Mouse (Mus musculus) lung, embryonic 16.5 days (tissue): ENCODE measurements around the gene 9130023H24Rik. TPM values are rescaled to one million over a fixed set of nuclear protein-coding genes. Genes with fewer than 3 reads are reported as not detected.

Experiments used
- ATAC-seq: fragments of 200-750 bp; cut with Nextera tagmentation; 2 replicates; pipeline ENCODE4 v1.8.0; 2017; ENCODE audit warnings: low read depth, mild to moderate bottlenecking, moderate library complexity
- H3K27ac ChIP-seq: fragments of 300-500 bp; sonication (generic); 2 replicates; pipeline ENCODE4 v1.5.1; 2014; ENCODE audit warnings: mild to moderate bottlenecking, control low read depth, low read length
- H3K27me3 ChIP-seq: fragments of 300-500 bp; sonication (generic); 2 replicates; pipeline ENCODE4 v1.6.1; 2014; ENCODE audit warnings: low read depth, low read length, mixed read lengths; ENCODE audit not compliant: control insufficient read depth, insufficient read depth
- H3K36me3 ChIP-seq: fragments of 300-500 bp; sonication (generic); 2 replicates; pipeline ENCODE4 v1.6.1; 2014; ENCODE audit warnings: low read length; ENCODE audit not compliant: control insufficient read depth, insufficient read depth
- H3K4me1 ChIP-seq: fragments of 300-500 bp; sonication (generic); replicated peaks from 2 replicates; pipeline ENCODE4 v1.6.1; 2014; ENCODE audit warnings: low read length, mixed read lengths; ENCODE audit not compliant: control insufficient read depth, insufficient read depth
- H3K4me2 ChIP-seq: fragments of 300-500 bp; sonication (generic); 2 replicates; pipeline ENCODE4 v1.6.1; 2014; ENCODE audit warnings: low read depth, low read length, control low read depth
- H3K4me3 ChIP-seq: fragments of 300-500 bp; sonication (generic); 2 replicates; pipeline ENCODE4 v1.5.1; 2014; ENCODE audit warnings: mild to moderate bottlenecking, low read length, control low read depth
- H3K9ac ChIP-seq: fragments of 300-500 bp; sonication (generic); 2 replicates; pipeline ENCODE4 v1.6.1; 2014; ENCODE audit warnings: low read length, control low read depth
- H3K9me3 ChIP-seq: fragments of 300-500 bp; sonication (generic); 2 replicates; pipeline ENCODE4 v1.6.1; 2016; ENCODE audit warnings: low read length; ENCODE audit not compliant: control insufficient read depth
- WGBS: fragments of 180-500 bp; shearing (Covaris S2); extraction: QIAGEN DNeasy Blood & Tissue Kit; methylation state at CpG from one replicate; pipeline ENCODE4 v1.1.7; 2014; 5-methylcytosine and 5-hydroxymethylcytosine counted together
- polyA plus RNA-seq: library from polyadenylated mRNA; unstranded; fragments of >200 nt; fragmentation: Nextera tagmentation; extraction: Ambion mirVana; gene quantifications from 2 replicates; pipeline ENCODE4 v1.2.1, GENCODE M21; 2015

9130023H24Rik gene
- polyA plus RNA-seq, 1 experiment from 2014 or later = 9.4 TPM

DNA sequence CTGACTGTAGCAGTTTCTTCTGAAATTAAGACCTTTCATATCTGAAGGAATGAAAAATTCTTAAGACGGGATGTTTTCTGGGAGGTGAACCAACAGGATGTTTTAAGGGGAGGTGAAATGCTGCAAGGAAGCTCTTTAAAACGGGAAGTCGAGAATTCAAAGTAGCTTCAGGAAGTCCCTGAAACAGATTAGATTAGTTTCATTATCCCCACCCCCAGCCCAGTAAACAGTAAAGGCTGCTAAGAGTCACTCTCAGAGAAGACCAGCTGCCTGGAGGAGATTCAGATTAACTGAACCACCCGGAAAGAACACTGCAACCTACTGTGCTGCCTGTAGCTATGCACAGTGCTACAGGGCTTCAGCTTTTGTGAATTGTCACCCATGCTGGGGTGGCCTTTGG is 17.9 kb downstream of the 9130023H24Rik start:
- H3K36me3 ChIP-seq = no peaks in the 10 kb centered on the region
- H3K27me3 ChIP-seq = no peaks in the 10 kb centered on the region
- no peak for ATAC-seq
- no peak overlapping the region for H3K9ac ChIP-seq
- no peak overlapping the region for H3K27ac ChIP-seq
- no peaks in the 10 kb centered on the region for H3K4me1 ChIP-seq
- peaks cover 4% of the 10 kb centered on the region for H3K9me3 ChIP-seq
- 60% methylated on average over 4 of the region's 4 CpGs for WGBS
- H3K4me3 ChIP-seq = no peak overlapping the region
- no peak overlapping the region for H3K4me2 ChIP-seq

GRCm38 (mm10) chr7:128209826-128210225 is 28.0 kb downstream of the 9130023H24Rik start:
- Histone ChIP-seq H3K4me1 (no peaks in the 10 kb centered on the region), H3K36me3 (no peaks in the 10 kb centered on the region), H3K27me3 (no peaks in the 10 kb centered on the region), H3K4me3 (no peak overlapping the region), H3K9me3 (no peaks in the 10 kb centered on the region), H3K27ac (no peak overlapping the region), H3K9ac (no peak overlapping the region), H3K4me2 (no peak overlapping the region)
- 39% methylated on average over 3 of the region's 3 CpGs for WGBS
- no peak for ATAC-seq

GRCm38 (mm10) chr7:128208187-128208586 is 29.6 kb downstream of the 9130023H24Rik start:
- Histone ChIP-seq H3K4me2 (no peak overlapping the region), H3K4me1 (no peaks in the 10 kb centered on the region), H3K36me3 (no peaks in the 10 kb centered on the region), H3K27ac (no peak overlapping the region), H3K27me3 (no peaks in the 10 kb centered on the region), H3K9ac (no peak overlapping the region), H3K9me3 (no peaks in the 10 kb centered on the region), H3K4me3 (no peak overlapping the region)
- WGBS = 2% methylated on average over 4 of the region's 4 CpGs
- ATAC-seq = peak; percentile 52

GRCm38 (mm10) chr7:128206152-128206551 is 31.7 kb downstream of the 9130023H24Rik start, which contains the start of gene Cox6a2:
TSS of gene Cox6a2 (minus strand) at chr7:128206387.
- WGBS = 54% methylated on average over 6 of the region's 6 CpGs
- Histone ChIP-seq H3K9me3 (no peaks in the 10 kb centered on the region), H3K4me3 (no peak within 1 kb of the TSS), H3K27me3 (no peaks in the 10 kb centered on the region), H3K27ac (no peak within 1 kb of the TSS), H3K9ac (no peak within 1 kb of the TSS), H3K36me3 (no peaks in the 10 kb centered on the region), H3K4me2 (no peak within 1 kb of the TSS), H3K4me1 (no peaks in the 10 kb centered on the region)
- ATAC-seq = no peak

- WGBS = 76% methylated on average over 18 of the region's 18 CpGs
- ATAC-seq = no peak
- Histone ChIP-seq H3K9ac (no peak overlapping the region), H3K36me3 (no peaks in the 10 kb centered on the region), H3K4me3 (no peak overlapping the region), H3K27ac (no peak overlapping the region), H3K4me2 (no peak overlapping the region), H3K4me1 (no peaks in the 10 kb centered on the region), H3K27me3 (no peaks in the 10 kb centered on the region), H3K9me3 (no peaks in the 10 kb centered on the region)
Observed at GRCm38 (mm10) chr7:128205695-128206094, 32.1 kb downstream of the 9130023H24Rik start.

DNA sequence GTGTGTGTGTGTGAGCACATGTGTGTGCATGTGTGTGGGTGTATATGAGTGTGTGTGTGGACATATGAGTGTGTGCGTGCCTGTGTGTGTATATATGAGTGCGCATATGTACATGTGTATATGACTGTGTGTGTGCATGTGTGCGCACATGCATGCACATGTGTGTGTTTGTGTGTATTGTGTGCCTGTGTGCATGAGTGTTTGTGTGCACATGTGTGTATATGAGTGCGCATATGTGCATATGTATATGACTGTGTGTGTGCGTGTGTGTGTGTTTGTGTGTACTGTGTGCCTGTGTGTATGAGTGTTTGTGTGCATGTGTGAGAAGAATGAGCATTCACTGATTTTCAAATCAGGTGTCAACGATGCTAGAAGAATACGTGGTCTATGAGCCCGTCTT is 33.7 kb downstream of the 9130023H24Rik start:
- no peak for ATAC-seq
- no peak overlapping the region for H3K4me3 ChIP-seq
- 85% methylated on average over 8 of the region's 8 CpGs for WGBS
- no peaks in the 10 kb centered on the region for H3K9me3 ChIP-seq
- no peak overlapping the region for H3K4me2 ChIP-seq
- H3K9ac ChIP-seq = no peak overlapping the region
- H3K27ac ChIP-seq = no peak overlapping the region
- no peaks in the 10 kb centered on the region for H3K36me3 ChIP-seq
- H3K27me3 ChIP-seq = no peaks in the 10 kb centered on the region
- H3K4me1 ChIP-seq = no peaks in the 10 kb centered on the region

- Histone ChIP-seq H3K4me3 (no peak overlapping the region), H3K9me3 (no peaks in the 10 kb centered on the region), H3K4me2 (no peak overlapping the region), H3K36me3 (no peaks in the 10 kb centered on the region), H3K4me1 (no peaks in the 10 kb centered on the region), H3K27me3 (no peaks in the 10 kb centered on the region), H3K27ac (no peak overlapping the region), H3K9ac (no peak overlapping the region)
- ATAC-seq = no peak
- 81% methylated on average over 9 of the region's 9 CpGs for whole genome bisulfite sequencing
Observed at GRCm38 (mm10) chr7:128203071-128203470, 34.8 kb downstream of the 9130023H24Rik start.

GRCm38 (mm10) chr7:128201607-128202006 is 36.2 kb downstream of the 9130023H24Rik start:
- Histone ChIP-seq H3K9me3 (no peaks in the 10 kb centered on the region), H3K27me3 (no peaks in the 10 kb centered on the region), H3K4me3 (no peak overlapping the region), H3K4me2 (no peak overlapping the region), H3K27ac (no peak overlapping the region), H3K9ac (no peak overlapping the region), H3K36me3 (no peaks in the 10 kb centered on the region), H3K4me1 (no peaks in the 10 kb centered on the region)
- ATAC-seq = no peak
- 79% methylated on average over 9 of the region's 9 CpGs for WGBS
